In genomic region chr12:113186326-113187010, GRCm38 (mm10) we compare ENCODE assay signal across 8 mouse cellular contexts. TPM values are rescaled to one million over a fixed set of nuclear protein-coding genes. Genes with fewer than 3 reads are reported as not detected.
DNase-seq lines count a peak whose midpoint lies in the region; ATAC-seq and TF ChIP-seq lines count a peak whose summit lies in the region.

No protein-coding gene starts in this region.

- no peak for TF ChIP-seq CTCF in spleen, adult 2 months (IDR thresholded peaks at IDR 0.05; ENCODE audit: extremely low read depth, insufficient read depth, insufficient read length, insufficient replicate concordance)
- no peak for TF ChIP-seq CTCF in intestine, postnatal 0 days (IDR thresholded peaks at IDR 0.05; ENCODE audit: low read depth)
- no peak for TF ChIP-seq CTCF in small intestine, adult 2 months (IDR thresholded peaks at IDR 0.05; ENCODE audit: extremely low read depth, insufficient read length, insufficient replicate concordance, low read depth, low read length)

- H3K4me2 ChIP-seq in embryonic facial prominence, embryonic 13.5 days: peak overlapping the region; percentile 85
- peak overlapping the region; percentile 81 for H3K4me2 ChIP-seq in intestine, postnatal 0 days (replicated peaks; ENCODE audit: low read depth)

- H3K27me3 ChIP-seq in spleen, adult 2 months (ENCODE audit: control insufficient read depth, insufficient read depth, low read length): peaks cover 10% of the 10 kb centered on the region
- peaks cover 38% of the 10 kb centered on the region for H3K27me3 ChIP-seq in embryonic facial prominence, embryonic 13.5 days
- H3K27me3 ChIP-seq in intestine, postnatal 0 days (replicated peaks; ENCODE audit: control insufficient read depth, insufficient read depth, low read length): peaks cover 40% of the 10 kb centered on the region
- H3K27me3 ChIP-seq in small intestine, adult 2 months (ENCODE audit: control insufficient read depth, insufficient read depth, low read length): peaks cover 27% of the 10 kb centered on the region

- WGBS in spleen, adult 2 months: 63% methylated on average over 12 of the region's 12 CpGs
- WGBS in embryonic facial prominence, embryonic 13.5 days: 40% methylated on average over 12 of the region's 12 CpGs
- 51% methylated on average over 12 of the region's 12 CpGs for WGBS in intestine, postnatal 0 days
- WGBS in small intestine, adult 2 months: 69% methylated on average over 12 of the region's 12 CpGs

- no peak for TF ChIP-seq POLR2A in spleen, adult 2 months (IDR thresholded peaks at IDR 0.05; ENCODE audit: low read depth, low read length)
- no peak for TF ChIP-seq POLR2A in small intestine, adult 2 months (IDR thresholded peaks at IDR 0.05; ENCODE audit: low read depth, low read length)

- no peaks in the 10 kb centered on the region for H3K36me3 ChIP-seq in spleen, adult 2 months (ENCODE audit: control insufficient read depth, insufficient read depth, low read length)
- peaks cover 32% of the 10 kb centered on the region for H3K36me3 ChIP-seq in embryonic facial prominence, embryonic 13.5 days
- no peaks in the 10 kb centered on the region for H3K36me3 ChIP-seq in intestine, postnatal 0 days (ENCODE audit: control insufficient read depth, insufficient read depth)
- H3K36me3 ChIP-seq in small intestine, adult 2 months (ENCODE audit: control insufficient read depth, insufficient read depth, low read length): no peaks in the 10 kb centered on the region

- H3K9me3 ChIP-seq in embryonic facial prominence, embryonic 13.5 days: no peaks in the 10 kb centered on the region
- no peaks in the 10 kb centered on the region for H3K9me3 ChIP-seq in intestine, postnatal 0 days (ENCODE audit: control insufficient read depth)

- peaks cover 18% of the 10 kb centered on the region for H3K4me1 ChIP-seq in spleen, adult 2 months (ENCODE audit: control insufficient read depth, insufficient read depth, insufficient read length)
- peaks cover 28% of the 10 kb centered on the region for H3K4me1 ChIP-seq in embryonic facial prominence, embryonic 13.5 days
- H3K4me1 ChIP-seq in intestine, postnatal 0 days (replicated peaks; ENCODE audit: control insufficient read depth, insufficient read depth, low read length): 0 out of 2 replicates have a peak, but pooled peaks cover 4% of the 10 kb centered on the region
- peaks cover 10% of the 10 kb centered on the region for H3K4me1 ChIP-seq in small intestine, adult 2 months (ENCODE audit: control insufficient read depth, insufficient read depth, insufficient read length, low read length)

- ATAC-seq in embryonic facial prominence, embryonic 13.5 days (ENCODE audit: insufficient number of reproducible peaks, insufficient read depth, low FRiP score, low TSS enrichment, low read depth): no peak
- no peak for ATAC-seq in intestine, postnatal 0 days

- peak overlapping the region; percentile 80 for H3K9ac ChIP-seq in embryonic facial prominence, embryonic 13.5 days
- 0 out of 2 replicates have a peak overlapping the region, but pooled peaks have one; percentile 17 for H3K9ac ChIP-seq in intestine, postnatal 0 days (ENCODE audit: low read depth, low read length)

- peak overlapping the region; percentile 48; the same call in 1 of the 2 replicates for H3K4me3 ChIP-seq in spleen, adult 2 months (ENCODE audit: extremely low read depth, insufficient read depth, insufficient read length)
- peak overlapping the region; percentile 74 for H3K4me3 ChIP-seq in embryonic facial prominence, embryonic 13.5 days
- peak overlapping the region; percentile 51 for H3K4me3 ChIP-seq in intestine, postnatal 0 days (ENCODE audit: low read depth, low read length)
- H3K4me3 ChIP-seq in small intestine, adult 2 months (ENCODE audit: low read depth, low read length): peak overlapping the region; percentile 49

- no peak for DNase-seq in spleen, adult 2 months (ENCODE audit: low read depth in 1 of 2, low spot score in 2 of 2)
- no peak for DNase-seq in spleen, postnatal 36 days (ENCODE audit: low spot score in 2 of 2)
- DNase-seq in layer of hippocampus, postnatal 14 days (ENCODE audit: low spot score in 2 of 2): no peak
- no peak for DNase-seq in T-cell, adult 2 months (ENCODE audit: low spot score)
- no peak for DNase-seq in urinary bladder, postnatal 14 days (ENCODE audit: low spot score)

- no peak overlapping the region for H3K27ac ChIP-seq in spleen, adult 2 months (ENCODE audit: insufficient read depth, low read length)
- no peak overlapping the region for H3K27ac ChIP-seq in embryonic facial prominence, embryonic 13.5 days
- H3K27ac ChIP-seq in intestine, postnatal 0 days (ENCODE audit: low read depth, low read length): no peak overlapping the region
- H3K27ac ChIP-seq in small intestine, adult 2 months (ENCODE audit: insufficient read depth, low read depth, low read length): no peak overlapping the region

RNA-seq across cellular contexts. Expression of gene Tmem121, which starts 0.7 kb away (rescaled TPM):
- 1.7 and 2.1 TPM in 2 replicates for polyA plus RNA-seq in spleen, adult 2 months (2012; rRNA removed)
- polyA plus RNA-seq in embryonic facial prominence, embryonic 13.5 days (2015; fragmentation: Nextera tagmentation; extraction: Ambion mirVana): 16.6 and 18.0 TPM in 2 replicates
- polyA plus RNA-seq in intestine, postnatal 0 days (2015; fragmentation: Nextera tagmentation; extraction: Ambion mirVana): 3.4 and 3.5 TPM in 2 replicates
- 1.8 and 2.4 TPM in 2 replicates for polyA plus RNA-seq in small intestine, adult 2 months (2012; rRNA removed)
- 10 to 100 TPM; 23.2 to 24.0 TPM for total RNA-seq in layer of hippocampus, postnatal 14 days (2021)

RNA-seq across cellular contexts. Expression of gene Tedc1, which starts 30.2 kb away (rescaled TPM):
- polyA plus RNA-seq in spleen, adult 2 months (2012; rRNA removed): 16.8 and 23.2 TPM in 2 replicates
- polyA plus RNA-seq in embryonic facial prominence, embryonic 13.5 days (2015; fragmentation: Nextera tagmentation; extraction: Ambion mirVana): 32.0 and 33.9 TPM in 2 replicates
- 5.5 and 6.8 TPM in 2 replicates for polyA plus RNA-seq in intestine, postnatal 0 days (2015; fragmentation: Nextera tagmentation; extraction: Ambion mirVana)
- polyA plus RNA-seq in small intestine, adult 2 months (2012; rRNA removed): 9.2 and 18.3 TPM in 2 replicates
- total RNA-seq in layer of hippocampus, postnatal 14 days (2021): 1 to 10 TPM; 2.3 to 2.7 TPM

RNA-seq across cellular contexts. Expression of gene Crip1, which starts 40.4 kb away (rescaled TPM):
- 414 and 544 TPM in 2 replicates for polyA plus RNA-seq in spleen, adult 2 months (2012; rRNA removed)
- polyA plus RNA-seq in embryonic facial prominence, embryonic 13.5 days (2015; fragmentation: Nextera tagmentation; extraction: Ambion mirVana): 224 and 230 TPM in 2 replicates
- polyA plus RNA-seq in intestine, postnatal 0 days (2015; fragmentation: Nextera tagmentation; extraction: Ambion mirVana): 1,918 and 1,992 TPM in 2 replicates
- 4,805 and 16,576 TPM in 2 replicates for polyA plus RNA-seq in small intestine, adult 2 months (2012; rRNA removed)
- 10 to 100 TPM in 1 of 2 experiments, 1 to 10 TPM in 1; 9.2 to 19.5 TPM for total RNA-seq in layer of hippocampus, postnatal 14 days (2021)

RNA-seq across cellular contexts. Expression of gene Crip2, which starts 46.4 kb away (rescaled TPM):
- 137 and 141 TPM in 2 replicates for polyA plus RNA-seq in spleen, adult 2 months (2012; rRNA removed)
- 63.4 and 72.3 TPM in 2 replicates for polyA plus RNA-seq in embryonic facial prominence, embryonic 13.5 days (2015; fragmentation: Nextera tagmentation; extraction: Ambion mirVana)
- 90.4 and 96.8 TPM in 2 replicates for polyA plus RNA-seq in intestine, postnatal 0 days (2015; fragmentation: Nextera tagmentation; extraction: Ambion mirVana)
- 73.8 and 86.3 TPM in 2 replicates for polyA plus RNA-seq in small intestine, adult 2 months (2012; rRNA removed)
- 100 to 1,000 TPM; 118 TPM for total RNA-seq in layer of hippocampus, postnatal 14 days (2021)
